Mouse (Mus musculus): ENCODE measurements at regions not wholly inside any gene's neighbourhood (a gene's known extent, or its start where the extent isn't known, plus 50 kb on each side); places are given as distances from the start of the nearest gene placed in this dataset.

GRCm38 (mm10) chr10:99416271-99416670 lies 153.2 kb downstream of the Dusp6 start:
- TF ChIP-seq CTCF (IDR thresholded peaks at IDR 0.05; ENCODE audit: control insufficient read depth, insufficient read depth, insufficient replicate concordance, low read depth, low read length) (no peak), POLR2A (IDR thresholded peaks at IDR 0.05; ENCODE audit: control insufficient read depth, low read depth, low read length) (no peak)
